Mouse (Mus musculus) urinary bladder, adult 2 months (tissue): Measurements from ENCODE around the gene St8sia2. TPM values are rescaled to one million over a fixed set of nuclear protein-coding genes. Genes with fewer than 3 reads are reported as not detected.

Experiments used
- DNase-seq: peaks from one replicate; pipeline ENCODE4 v3.0.0; 2022; ENCODE audit warnings: low spot score
- polyA plus RNA-seq: library from polyadenylated mRNA; depleted of rRNA; stranded (reverse); fragments of >200 nt; gene quantifications from 2 replicates; pipeline ENCODE4 v1.2.3, GENCODE M21; 2012; rRNA removed

The St8sia2 gene
- 0.59 TPM in 2 replicates for polyA plus RNA-seq

- DNase-seq, result peak; percentile 32
Observed at GRCm38 (mm10) chr7:74013601-74014175, at the start of gene St8sia2. St8sia2 (minus strand) TSS chr7:74013690.

- DNase-seq, result no peak
Observed at GRCm38 (mm10) chr7:74061076-74061475, 47.6 kb upstream of the St8sia2 start.

- DNase-seq, result no peak
Observed at GRCm38 (mm10) chr7:74060306-74060946, 46.9 kb upstream of the St8sia2 start.

GRCm38 (mm10) chr7:74059684-74060083 is 46.2 kb upstream of the St8sia2 start:
- no peak for DNase-seq

- no peak for DNase-seq
Observed at GRCm38 (mm10) chr7:74055753-74056152, 42.3 kb upstream of the St8sia2 start.

GRCm38 (mm10) chr7:74047591-74047990 is 34.1 kb upstream of the St8sia2 start:
- DNase-seq, result no peak

- DNase-seq, result no peak
Observed at GRCm38 (mm10) chr7:74045166-74045957, 31.9 kb upstream of the St8sia2 start.

GRCm38 (mm10) chr7:74043562-74044138 is 30.2 kb upstream of the St8sia2 start:
- DNase-seq, result no peak

GRCm38 (mm10) chr7:74025007-74025406 is 11.5 kb upstream of the St8sia2 start:
- peak; percentile 30 for DNase-seq

GRCm38 (mm10) chr7:74024171-74024570 is 10.7 kb upstream of the St8sia2 start:
- no peak for DNase-seq

- DNase-seq, result no peak
Observed at GRCm38 (mm10) chr7:74022571-74022970, 9.1 kb upstream of the St8sia2 start.

GRCm38 (mm10) chr7:74021771-74022170 is 8.3 kb upstream of the St8sia2 start:
- no peak for DNase-seq

GRCm38 (mm10) chr7:74016613-74017012 is 3.1 kb upstream of the St8sia2 start:
- no peak for DNase-seq

GRCm38 (mm10) chr7:74012858-74013600 is 461 bp downstream of the St8sia2 start:
- DNase-seq, result no peak

- no peak for DNase-seq
Observed at GRCm38 (mm10) chr7:74011976-74012857, 1.3 kb downstream of the St8sia2 start.

- DNase-seq, result no peak
Observed at GRCm38 (mm10) chr7:74008946-74009542, 4.4 kb downstream of the St8sia2 start.

GRCm38 (mm10) chr7:74006775-74007371 is 6.6 kb downstream of the St8sia2 start:
- DNase-seq, result no peak

GRCm38 (mm10) chr7:74006364-74006763 is 7.1 kb downstream of the St8sia2 start:
- no peak for DNase-seq

- DNase-seq, result no peak
Observed at GRCm38 (mm10) chr7:74000743-74001510, 12.6 kb downstream of the St8sia2 start.
